Mouse (Mus musculus): ENCODE data around the gene 2010111I01Rik. TPM values are rescaled to one million over a fixed set of nuclear protein-coding genes. Genes with fewer than 3 reads are reported as not detected.

The 2010111I01Rik gene
- total and polyA plus RNA-seq, 2 experiments from 2014 or later = 16.2 to 30.3 TPM

GRCm38 (mm10) chr13:63253886-63254636 is 289.4 kb downstream of the 2010111I01Rik start:
- H3K27ac ChIP-seq (ENCODE audit: low read depth, low read length) = no peak overlapping the region

DNA sequence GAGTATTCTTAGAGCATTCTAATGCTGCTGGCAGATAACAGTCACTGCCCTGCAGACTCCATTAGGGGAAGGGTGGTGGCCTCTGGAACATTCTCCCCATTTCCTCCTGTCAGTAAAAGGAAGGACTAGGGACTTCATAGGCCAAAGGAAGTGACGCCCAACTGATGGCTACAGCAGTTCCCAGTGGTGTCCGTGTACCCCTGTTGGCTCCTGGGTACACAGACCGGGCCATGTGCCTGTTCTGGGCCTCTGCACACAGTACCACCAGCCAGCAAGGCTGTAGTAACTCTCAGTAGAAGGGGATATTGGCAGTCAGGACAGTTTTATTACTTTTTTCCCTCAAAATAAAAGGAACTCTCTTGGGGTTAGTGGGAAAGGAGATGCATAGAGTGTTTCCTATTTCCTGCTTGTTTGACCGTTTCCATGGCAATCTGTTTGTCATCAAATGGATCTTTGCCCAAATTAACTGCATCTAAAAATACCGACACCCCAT is 290.9 kb downstream of the 2010111I01Rik start:
- TF ChIP-seq CTCF (IDR thresholded peaks at IDR 0.05) = no peak
- WGBS = 80% methylated on average over 5 of the region's 5 CpGs
- H3K36me3 ChIP-seq (ENCODE audit: insufficient read depth, low read length) = no peaks in the 10 kb centered on the region

More at GRCm38 (mm10) chr13:63253886-63254636, 289.4 kb downstream of the 2010111I01Rik start:
- Histone ChIP-seq H3K4me1 (ENCODE audit: insufficient read depth, low read length) (no peaks in the 10 kb centered on the region), H3K27me3 (ENCODE audit: insufficient read depth, low read length) (no peaks in the 10 kb centered on the region), H3K36me3 (ENCODE audit: insufficient read depth, low read length) (no peaks in the 10 kb centered on the region), H3K4me2 (ENCODE audit: low read depth, low read length, poor library complexity, severe bottlenecking) (no peak overlapping the region), H3K9ac (replicated peaks; ENCODE audit: low read length, poor library complexity, severe bottlenecking) (no peak overlapping the region), H3K4me3 (ENCODE audit: low read depth, low read length) (no peak overlapping the region), H3K9me3 (ENCODE audit: low read length) (no peaks in the 10 kb centered on the region)
- no peak for ATAC-seq (ENCODE audit: low FRiP score)
- 91% methylated on average over 7 of the region's 7 CpGs for WGBS
- DNase-seq (ENCODE audit: low spot score) = no peak
- TF ChIP-seq CTCF (IDR thresholded peaks at IDR 0.05) = no peak

DNA sequence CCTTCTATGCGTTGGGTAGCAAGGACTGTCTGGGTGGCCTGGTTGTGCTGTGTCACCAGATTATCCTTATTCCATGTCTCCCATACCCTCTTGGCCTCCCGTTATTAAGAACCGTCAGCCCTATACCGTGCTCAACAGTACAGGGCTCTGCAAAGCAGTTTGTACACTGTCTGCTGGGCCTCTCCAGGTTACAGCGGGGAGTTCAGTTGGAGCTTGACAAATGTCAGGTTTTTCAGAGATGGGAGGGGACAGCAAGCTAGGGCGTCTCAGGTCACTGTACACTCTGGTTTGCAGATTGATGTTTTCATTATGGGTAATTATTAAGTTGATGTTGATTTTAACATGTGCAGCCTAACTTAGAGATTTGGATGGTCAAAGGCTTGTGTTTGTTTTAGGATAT is 291.5 kb downstream of the 2010111I01Rik start:
- TF ChIP-seq CTCF (IDR thresholded peaks at IDR 0.05) = no peak
- no peaks in the 10 kb centered on the region for H3K27me3 ChIP-seq (ENCODE audit: insufficient read depth, low read length)
- no peak overlapping the region for H3K4me3 ChIP-seq (ENCODE audit: low read depth, low read length)
- H3K36me3 ChIP-seq (ENCODE audit: insufficient read depth, low read length) = no peaks in the 10 kb centered on the region
- WGBS = 91% methylated on average over 6 of the region's 6 CpGs
- ATAC-seq (ENCODE audit: low FRiP score) = no peak
- H3K9ac ChIP-seq (replicated peaks; ENCODE audit: low read length, poor library complexity, severe bottlenecking) = no peak overlapping the region
- no peak overlapping the region for H3K4me2 ChIP-seq (ENCODE audit: low read depth, low read length, poor library complexity, severe bottlenecking)
- no peak overlapping the region for H3K27ac ChIP-seq (ENCODE audit: low read depth, low read length)
- no peaks in the 10 kb centered on the region for H3K9me3 ChIP-seq (ENCODE audit: low read length)
- no peak for DNase-seq (ENCODE audit: low spot score)
- peaks cover 8% of the 10 kb centered on the region for H3K4me1 ChIP-seq (ENCODE audit: insufficient read depth, low read length)

More for the DNA sequence above, 290.9 kb downstream of the 2010111I01Rik start:
- ATAC-seq (ENCODE audit: low FRiP score) (no peak), DNase-seq (ENCODE audit: low spot score) (no peak)
- Histone ChIP-seq H3K4me2 (ENCODE audit: low read depth, low read length, poor library complexity, severe bottlenecking) (no peak overlapping the region), H3K27ac (ENCODE audit: low read depth, low read length) (no peak overlapping the region), H3K27me3 (ENCODE audit: insufficient read depth, low read length) (no peaks in the 10 kb centered on the region), H3K9ac (replicated peaks; ENCODE audit: low read length, poor library complexity, severe bottlenecking) (no peak overlapping the region), H3K4me1 (ENCODE audit: insufficient read depth, low read length) (peaks cover 3% of the 10 kb centered on the region; the same call in 1 of the 2 replicates), H3K9me3 (ENCODE audit: low read length) (no peaks in the 10 kb centered on the region), H3K4me3 (ENCODE audit: low read depth, low read length) (no peak overlapping the region)

DNA sequence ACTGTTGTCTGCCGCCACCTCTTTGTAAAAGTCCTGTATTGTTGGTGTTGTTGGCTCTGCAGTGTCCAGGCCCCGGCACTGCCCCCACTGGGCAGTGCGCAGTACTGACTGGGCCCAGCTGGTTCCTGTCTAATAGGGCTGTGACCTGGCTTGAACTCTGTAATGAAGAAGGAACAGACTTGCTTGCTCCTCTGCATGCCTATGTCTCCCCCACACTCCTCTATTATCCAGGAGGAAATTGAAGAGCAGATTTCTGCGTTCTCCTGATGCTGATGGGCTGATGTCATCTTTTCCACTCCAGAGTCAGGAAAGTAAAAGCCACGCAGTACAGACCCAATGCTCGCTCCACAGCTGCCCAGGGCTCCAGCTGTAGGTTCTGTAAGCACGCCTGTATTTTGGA is 292.1 kb downstream of the 2010111I01Rik start:
- TF ChIP-seq CTCF (IDR thresholded peaks at IDR 0.05) = peak; percentile 5; the same call in 1 of the 2 replicates
- H3K4me1 ChIP-seq (ENCODE audit: insufficient read depth, low read length) = peaks cover 9% of the 10 kb centered on the region
- no peak overlapping the region for H3K9ac ChIP-seq (replicated peaks; ENCODE audit: low read length, poor library complexity, severe bottlenecking)
- H3K4me3 ChIP-seq (ENCODE audit: low read depth, low read length) = no peak overlapping the region
- 80% methylated on average over 7 of the region's 7 CpGs for WGBS
- no peak overlapping the region for H3K4me2 ChIP-seq (ENCODE audit: low read depth, low read length, poor library complexity, severe bottlenecking)
- H3K27me3 ChIP-seq (ENCODE audit: insufficient read depth, low read length) = no peaks in the 10 kb centered on the region
- no peaks in the 10 kb centered on the region for H3K9me3 ChIP-seq (ENCODE audit: low read length)
- H3K27ac ChIP-seq (ENCODE audit: low read depth, low read length) = no peak overlapping the region
- ATAC-seq (ENCODE audit: low FRiP score) (no peak), DNase-seq (ENCODE audit: low spot score) (no peak)
- no peaks in the 10 kb centered on the region for H3K36me3 ChIP-seq (ENCODE audit: insufficient read depth, low read length)

GRCm38 (mm10) chr13:63258167-63258582 is 293.5 kb downstream of the 2010111I01Rik start:
- Histone ChIP-seq H3K4me3 (ENCODE audit: low read depth, low read length) (no peak overlapping the region), H3K4me2 (ENCODE audit: low read depth, low read length, poor library complexity, severe bottlenecking) (no peak overlapping the region), H3K36me3 (ENCODE audit: insufficient read depth, low read length) (no peaks in the 10 kb centered on the region), H3K27me3 (ENCODE audit: insufficient read depth, low read length) (no peaks in the 10 kb centered on the region), H3K9ac (replicated peaks; ENCODE audit: low read length, poor library complexity, severe bottlenecking) (no peak overlapping the region), H3K9me3 (ENCODE audit: low read length) (no peaks in the 10 kb centered on the region), H3K4me1 (ENCODE audit: insufficient read depth, low read length) (peaks cover 9% of the 10 kb centered on the region), H3K27ac (ENCODE audit: low read depth, low read length) (no peak overlapping the region)
- WGBS = 82% methylated on average over 6 of the region's 6 CpGs
- no peak for ATAC-seq (ENCODE audit: low FRiP score)
- TF ChIP-seq CTCF (IDR thresholded peaks at IDR 0.05) = no peak
- DNase-seq (ENCODE audit: low spot score) = no peak

DNA sequence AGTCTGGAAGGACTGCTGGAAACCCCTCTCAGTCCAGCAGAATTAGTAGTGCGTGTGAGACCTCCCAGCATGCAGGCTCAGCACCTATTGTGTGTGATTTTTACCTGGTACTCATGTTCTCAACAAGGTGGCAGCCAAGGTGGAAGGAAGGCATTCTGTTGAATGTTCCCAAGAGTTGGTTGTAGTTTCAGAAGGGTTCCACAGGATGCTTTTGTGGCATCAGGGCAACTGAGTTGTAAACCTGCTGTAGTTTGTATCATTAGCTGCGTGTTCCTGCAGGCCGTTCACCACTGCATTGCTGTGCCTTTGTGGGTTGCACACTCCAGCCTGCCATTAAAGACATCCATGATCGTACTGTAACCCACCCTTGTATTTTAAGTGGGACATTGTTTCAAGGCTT is 294.0 kb downstream of the 2010111I01Rik start:
- DNase-seq (ENCODE audit: low spot score) (no peak), ATAC-seq (ENCODE audit: low FRiP score) (no peak)
- Histone ChIP-seq H3K36me3 (ENCODE audit: insufficient read depth, low read length) (no peaks in the 10 kb centered on the region), H3K4me2 (ENCODE audit: low read depth, low read length, poor library complexity, severe bottlenecking) (no peak overlapping the region), H3K4me1 (ENCODE audit: insufficient read depth, low read length) (peaks cover 9% of the 10 kb centered on the region), H3K9ac (replicated peaks; ENCODE audit: low read length, poor library complexity, severe bottlenecking) (no peak overlapping the region), H3K27me3 (ENCODE audit: insufficient read depth, low read length) (no peaks in the 10 kb centered on the region), H3K9me3 (ENCODE audit: low read length) (no peaks in the 10 kb centered on the region), H3K4me3 (ENCODE audit: low read depth, low read length) (no peak overlapping the region), H3K27ac (ENCODE audit: low read depth, low read length) (no peak overlapping the region)
- no peak for TF ChIP-seq CTCF (IDR thresholded peaks at IDR 0.05)
- WGBS = 86% methylated on average over 4 of the region's 4 CpGs

All from midbrain, postnatal 0 days (tissue).